Mouse (Mus musculus): ENCODE measurements around the gene Cdc14a. TPM values are rescaled to one million over a fixed set of nuclear protein-coding genes. Genes with fewer than 3 reads are reported as not detected.

Cdc14a gene
- total and polyA plus RNA-seq, 2 experiments from 2014 or later = 3.1 to 4.1 TPM

- no peaks in the 10 kb centered on the region for H3K9me3 ChIP-seq (ENCODE audit: low read length)
- no peaks in the 10 kb centered on the region for H3K27me3 ChIP-seq (ENCODE audit: insufficient read depth, low read length)
- H3K4me3 ChIP-seq (ENCODE audit: low read depth, low read length) = no peak overlapping the region
- H3K27ac ChIP-seq (ENCODE audit: low read depth, low read length) = no peak overlapping the region
- H3K4me2 ChIP-seq (ENCODE audit: low read depth) = no peak overlapping the region
- ATAC-seq (no peak), DNase-seq (no peak)
- TF ChIP-seq CTCF (IDR thresholded peaks at IDR 0.05; ENCODE audit: low read depth) = no peak
- 31% methylated on average over 2 of the region's 2 CpGs for WGBS
- no peaks in the 10 kb centered on the region for H3K36me3 ChIP-seq (ENCODE audit: insufficient read depth)
- no peak overlapping the region for H3K9ac ChIP-seq
- no peaks in the 10 kb centered on the region for H3K4me1 ChIP-seq (ENCODE audit: insufficient read depth)
These were observed 139.8 kb downstream of the Cdc14a start for GRCm38 (mm10) chr3:116283996-116284395.

- Histone ChIP-seq H3K9ac (no peak overlapping the region), H3K4me2 (ENCODE audit: low read depth) (no peak overlapping the region), H3K4me3 (ENCODE audit: low read depth, low read length) (no peak overlapping the region), H3K4me1 (ENCODE audit: insufficient read depth) (no peaks in the 10 kb centered on the region), H3K27ac (ENCODE audit: low read depth, low read length) (no peak overlapping the region), H3K27me3 (ENCODE audit: insufficient read depth, low read length) (no peaks in the 10 kb centered on the region), H3K9me3 (ENCODE audit: low read length) (no peaks in the 10 kb centered on the region), H3K36me3 (ENCODE audit: insufficient read depth) (no peaks in the 10 kb centered on the region)
- no peak for ATAC-seq
- WGBS = 98% methylated on average over 6 of the region's 6 CpGs
- TF ChIP-seq CTCF (IDR thresholded peaks at IDR 0.05; ENCODE audit: low read depth) = no peak
- no peak for DNase-seq
These were observed 142.2 kb downstream of the Cdc14a start for GRCm38 (mm10) chr3:116281663-116282062.

- Histone ChIP-seq H3K4me3 (ENCODE audit: low read depth, low read length) (no peak overlapping the region), H3K9me3 (ENCODE audit: low read length) (no peaks in the 10 kb centered on the region), H3K4me2 (ENCODE audit: low read depth) (no peak overlapping the region), H3K4me1 (ENCODE audit: insufficient read depth) (no peaks in the 10 kb centered on the region), H3K9ac (no peak overlapping the region), H3K27me3 (ENCODE audit: insufficient read depth, low read length) (no peaks in the 10 kb centered on the region), H3K36me3 (ENCODE audit: insufficient read depth) (no peaks in the 10 kb centered on the region), H3K27ac (ENCODE audit: low read depth, low read length) (no peak overlapping the region)
- TF ChIP-seq CTCF (IDR thresholded peaks at IDR 0.05; ENCODE audit: low read depth) = no peak
- 77% methylated on average over 8 of the region's 8 CpGs for WGBS
- DNase-seq (no peak), ATAC-seq (no peak)
These were observed 146.7 kb downstream of the Cdc14a start for GRCm38 (mm10) chr3:116277146-116277545.

- no peak for ATAC-seq
- 93% methylated on average over 6 of the region's 6 CpGs for WGBS
- Histone ChIP-seq H3K27ac (ENCODE audit: low read depth, low read length) (no peak overlapping the region), H3K36me3 (ENCODE audit: insufficient read depth) (no peaks in the 10 kb centered on the region), H3K27me3 (ENCODE audit: insufficient read depth, low read length) (no peaks in the 10 kb centered on the region), H3K4me1 (ENCODE audit: insufficient read depth) (no peaks in the 10 kb centered on the region), H3K9ac (no peak overlapping the region), H3K4me2 (ENCODE audit: low read depth) (no peak overlapping the region), H3K9me3 (ENCODE audit: low read length) (no peaks in the 10 kb centered on the region), H3K4me3 (ENCODE audit: low read depth, low read length) (no peak overlapping the region)
- TF ChIP-seq CTCF (IDR thresholded peaks at IDR 0.05; ENCODE audit: low read depth) = no peak
- no peak for DNase-seq
These were observed 152.2 kb downstream of the Cdc14a start for GRCm38 (mm10) chr3:116271679-116272078.

- no peak for DNase-seq
- no peaks in the 10 kb centered on the region for H3K4me1 ChIP-seq (ENCODE audit: insufficient read depth)
- H3K4me3 ChIP-seq (ENCODE audit: low read depth, low read length) = no peak overlapping the region
- ATAC-seq = 0 out of 2 replicates have a peak, but pooled peaks have one; percentile 20
- no peaks in the 10 kb centered on the region for H3K36me3 ChIP-seq (ENCODE audit: insufficient read depth)
- no peaks in the 10 kb centered on the region for H3K9me3 ChIP-seq (ENCODE audit: low read length)
- 94% methylated on average over 2 of the region's 2 CpGs for WGBS
- H3K4me2 ChIP-seq (ENCODE audit: low read depth) = no peak overlapping the region
- H3K27me3 ChIP-seq (ENCODE audit: insufficient read depth, low read length) = no peaks in the 10 kb centered on the region
- no peak for TF ChIP-seq CTCF (IDR thresholded peaks at IDR 0.05; ENCODE audit: low read depth)
- H3K27ac ChIP-seq (ENCODE audit: low read depth, low read length) = no peak overlapping the region
- H3K9ac ChIP-seq = no peak overlapping the region
These were observed 156.7 kb downstream of the Cdc14a start for GRCm38 (mm10) chr3:116267036-116267654.

GRCm38 (mm10) chr3:116266360-116266759, 157.5 kb downstream of the Cdc14a start:
- Histone ChIP-seq H3K4me2 (ENCODE audit: low read depth) (no peak overlapping the region), H3K27ac (ENCODE audit: low read depth, low read length) (no peak overlapping the region; the same call in 1 of the 2 replicates), H3K9me3 (ENCODE audit: low read length) (no peaks in the 10 kb centered on the region), H3K27me3 (ENCODE audit: insufficient read depth, low read length) (no peaks in the 10 kb centered on the region), H3K36me3 (ENCODE audit: insufficient read depth) (no peaks in the 10 kb centered on the region), H3K4me3 (ENCODE audit: low read depth, low read length) (no peak overlapping the region), H3K4me1 (ENCODE audit: insufficient read depth) (no peaks in the 10 kb centered on the region), H3K9ac (no peak overlapping the region)
- TF ChIP-seq CTCF (IDR thresholded peaks at IDR 0.05; ENCODE audit: low read depth) = no peak
- DNase-seq (no peak), ATAC-seq (no peak)
- 50% methylated on average over 3 of the region's 3 CpGs for WGBS

GRCm38 (mm10) chr3:116263977-116264376, 159.9 kb downstream of the Cdc14a start:
- H3K4me3 ChIP-seq (ENCODE audit: low read depth, low read length) = no peak overlapping the region
- no peaks in the 10 kb centered on the region for H3K27me3 ChIP-seq (ENCODE audit: insufficient read depth, low read length)
- no peak overlapping the region for H3K4me2 ChIP-seq (ENCODE audit: low read depth)
- no peak overlapping the region for H3K9ac ChIP-seq
- H3K36me3 ChIP-seq (ENCODE audit: insufficient read depth) = no peaks in the 10 kb centered on the region
- DNase-seq = no peak
- no peak for TF ChIP-seq CTCF (IDR thresholded peaks at IDR 0.05; ENCODE audit: low read depth)
- no peak for ATAC-seq
- H3K27ac ChIP-seq (ENCODE audit: low read depth, low read length) = no peak overlapping the region
- no peaks in the 10 kb centered on the region for H3K4me1 ChIP-seq (ENCODE audit: insufficient read depth)
- no peaks in the 10 kb centered on the region for H3K9me3 ChIP-seq (ENCODE audit: low read length)
- WGBS = 96% methylated on average over 1 of the region's 1 CpGs

Measured in forebrain, postnatal 0 days (tissue).